Mouse (Mus musculus) kidney, adult 18-20 months (tissue): ENCODE results near the gene Mad1l1.

ENCODE experiments used
- DNase-seq: peaks from one replicate; pipeline ENCODE4 v3.0.0; 2021

Mad1l1 gene

GRCm38 (mm10) chr5:139981976-139982375 is 339.4 kb downstream of the Mad1l1 start:
- DNase-seq: no peak

GRCm38 (mm10) chr5:139979371-139979770 is 342.0 kb downstream of the Mad1l1 start:
- no peak for DNase-seq

- DNase-seq: no peak
These were observed 342.7 kb downstream of the Mad1l1 start for GRCm38 (mm10) chr5:139978525-139979276.

- no peak for DNase-seq
These were observed 343.9 kb downstream of the Mad1l1 start for GRCm38 (mm10) chr5:139977476-139977875.

- DNase-seq: no peak
These were observed 344.8 kb downstream of the Mad1l1 start for GRCm38 (mm10) chr5:139976584-139976983.

GRCm38 (mm10) chr5:139970186-139970631 is 351.1 kb downstream of the Mad1l1 start:
- peak; percentile 55 for DNase-seq

GRCm38 (mm10) chr5:139969151-139969948 is 352.0 kb downstream of the Mad1l1 start:
- no peak for DNase-seq

- no peak for DNase-seq
These were observed 355.8 kb downstream of the Mad1l1 start for GRCm38 (mm10) chr5:139965596-139965995.

GRCm38 (mm10) chr5:139964391-139964790 is 357.0 kb downstream of the Mad1l1 start:
- no peak for DNase-seq

GRCm38 (mm10) chr5:139959741-139960140 is 361.6 kb downstream of the Mad1l1 start:
- no peak for DNase-seq
